Mouse (Mus musculus) left cerebral cortex, postnatal 25 days (tissue): ENCODE measurements around the gene Zfp993. TPM values are rescaled to one million over a fixed set of nuclear protein-coding genes. Genes with fewer than 3 reads are reported as not detected.
"Not testable (repeated sequence)": the region's sequence is repeated elsewhere in the genome, so short reads cannot be mapped to it uniquely, and the experiment has no call there.

Experiments used
- DNase-seq, 2 experiments: peaks; one replicate each; pipeline ENCODE4 v3.0.0; 2022; ENCODE audit warnings: low spot score in 2 of 2, mixed read lengths in 1 of 2
- intact Hi-C: fragments of 180-260 bp; cut with DNase I; formaldehyde crosslinking; loops from one replicate; pipeline ENCODE4 v1.15.1; 2025
- total RNA-seq, 2 experiments: library from RNA; stranded (reverse); gene quantifications; 2 replicates each; pipeline ENCODE4 v1.2.3; 2021

Zfp993 gene
- total RNA-seq = 1 to 10 TPM; 4.3 to 8.5 TPM

- DNase-seq, intact Hi-C loops: not testable (repeated sequence)
Measured at GRCm38 (mm10) chr4:146610774-146611400, at the start of gene Zfp993. Gene Zfp993 (plus strand): TSS chr4:146610961.

DNA sequence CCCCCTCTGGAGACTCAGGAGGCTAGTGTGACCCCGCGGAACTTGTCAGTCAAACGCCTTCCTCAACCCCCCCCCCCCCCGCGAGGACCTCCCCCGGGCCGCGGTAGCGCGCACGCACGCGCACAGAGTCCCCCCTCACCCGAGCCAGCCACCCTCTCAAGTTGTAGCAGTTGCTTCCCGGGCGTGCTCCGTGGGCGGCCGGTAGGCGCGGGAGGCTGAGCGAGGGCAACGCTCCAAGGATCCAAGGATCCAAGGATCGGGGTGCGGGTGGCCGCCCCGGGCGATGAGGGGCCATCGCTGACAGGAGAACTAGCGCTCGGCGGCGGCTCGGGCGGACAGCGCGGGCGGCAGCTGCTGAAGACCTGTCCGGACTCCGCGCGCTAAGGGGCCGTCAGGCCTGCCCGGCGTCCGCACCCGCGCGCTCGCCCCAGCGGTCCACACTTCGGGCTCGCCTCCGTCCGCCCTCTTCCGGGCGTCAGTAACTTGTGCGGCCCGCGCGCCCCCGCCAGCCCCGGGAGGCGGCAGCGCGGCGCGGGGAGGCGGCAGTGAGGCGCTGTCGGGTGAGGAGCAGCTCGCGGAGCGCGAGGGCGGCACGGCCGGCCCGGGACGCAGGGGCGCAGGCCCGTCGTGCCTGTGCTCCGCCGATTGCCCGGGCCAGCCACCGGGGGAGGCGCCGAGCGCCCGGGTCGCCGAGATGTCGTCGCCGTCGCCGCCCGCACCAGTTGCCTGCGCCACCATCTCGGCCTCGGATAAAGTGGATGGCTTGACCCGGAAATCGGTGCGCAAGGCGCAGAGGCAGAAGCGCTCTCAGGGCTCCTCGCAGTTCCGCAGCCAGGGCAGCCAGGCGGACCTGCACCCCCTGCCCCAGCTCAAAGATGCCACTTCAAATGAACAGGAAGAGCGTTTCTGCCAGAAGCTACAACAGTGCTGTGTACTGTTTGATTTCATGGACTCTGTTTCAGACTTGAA, 30.6 kb upstream of the Zfp993 start:
- DNase-seq, intact Hi-C loops: not testable (repeated sequence)

GRCm38 (mm10) chr4:146603578-146604399, 7.0 kb upstream of the Zfp993 start:
- intact Hi-C loops, DNase-seq: not testable (repeated sequence)

- intact Hi-C loops, DNase-seq: not testable (repeated sequence)
Measured at GRCm38 (mm10) chr4:146644367-146644766, 33.6 kb downstream of the Zfp993 start.

DNA sequence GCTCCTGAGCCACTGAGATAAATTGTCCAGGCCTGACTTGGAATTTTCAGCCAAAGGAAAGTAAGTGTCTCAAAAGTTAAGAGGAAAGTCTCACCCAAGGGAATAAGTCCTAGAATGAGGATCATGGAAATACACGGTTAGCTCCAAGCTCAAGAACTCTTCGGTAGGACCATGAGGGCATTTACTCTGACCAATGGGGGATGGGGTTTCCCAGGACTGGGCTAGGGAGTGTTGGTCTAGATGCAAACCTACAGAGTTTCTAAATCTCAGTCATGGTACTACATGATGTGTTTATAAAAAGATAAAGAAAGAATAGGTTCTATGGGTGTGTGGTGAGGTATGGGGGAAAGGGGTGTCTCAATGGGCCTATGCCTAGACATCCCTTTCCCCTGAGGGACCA, 38.9 kb downstream of the Zfp993 start:
- DNase-seq, intact Hi-C loops: not testable (repeated sequence)

- intact Hi-C loops, DNase-seq: not testable (repeated sequence)
Measured at GRCm38 (mm10) chr4:146650115-146650514, 39.4 kb downstream of the Zfp993 start.

GRCm38 (mm10) chr4:146650639-146651038, 39.9 kb downstream of the Zfp993 start:
- intact Hi-C loops, DNase-seq: not testable (repeated sequence)

Other genes starting within 250 kb of the Zfp993 start
- 1 to 10 TPM; 3.5 to 5.0 TPM for gene Zfp992, start 161.9 kb upstream of the Zfp993 start, total RNA-seq
- gene Zfp981, start 108.9 kb upstream of the Zfp993 start, total RNA-seq = under 1 TPM; 0.14 to 0.43 TPM